Mouse (Mus musculus) embryo, embryonic 11 days (tissue): ENCODE results near the gene Fbn1.
"Not testable (repeated sequence)": the region's sequence is repeated elsewhere in the genome, so short reads cannot be mapped to it uniquely, and the experiment has no call there.

Experiments
- DNase-seq: peaks from one replicate; pipeline ENCODE4 v3.0.0-alpha.2; 2015

The Fbn1 gene

DNA sequence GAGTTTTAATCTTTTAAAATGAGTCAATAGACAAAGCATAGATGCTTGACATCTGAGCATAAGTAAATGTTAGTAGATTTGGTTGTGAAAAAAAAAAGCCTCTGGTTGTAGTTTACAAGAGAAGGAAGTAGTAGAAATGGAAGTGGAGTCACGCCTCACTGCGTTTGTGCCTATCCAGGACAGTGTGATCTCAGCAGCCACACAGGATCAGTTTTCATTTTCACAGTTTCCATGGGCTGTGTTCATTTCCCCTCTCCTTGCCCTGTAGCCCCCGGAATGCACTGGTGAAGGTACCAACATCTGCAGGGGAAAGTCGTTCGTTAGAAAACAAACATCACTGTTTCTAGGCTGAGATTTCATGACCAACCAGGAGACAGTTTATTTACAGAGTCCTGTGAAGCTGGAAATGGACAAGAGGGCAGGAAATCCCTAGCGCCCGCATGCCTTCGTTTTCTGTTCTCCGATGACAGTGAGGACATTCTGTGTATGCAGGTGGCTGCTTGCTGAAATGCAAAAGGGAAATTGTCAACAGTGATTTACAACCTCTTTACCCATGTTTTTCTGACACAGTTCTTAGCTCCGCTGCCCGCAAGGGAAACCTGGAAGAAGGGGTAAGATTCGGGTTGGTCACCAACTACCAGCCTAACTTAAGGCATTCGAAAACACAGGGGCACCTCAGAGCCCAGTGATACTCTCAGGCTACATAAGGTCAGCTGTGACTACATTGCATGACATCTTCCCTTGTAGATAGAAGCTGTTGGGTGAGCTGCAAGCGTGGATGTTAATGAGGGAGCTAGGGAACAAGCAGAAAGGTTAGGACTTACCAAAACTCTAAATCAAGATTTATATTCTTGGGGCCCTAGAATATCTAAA is 225.2 kb downstream of the Fbn1 start:
- peak; percentile 34 for DNase-seq

DNA sequence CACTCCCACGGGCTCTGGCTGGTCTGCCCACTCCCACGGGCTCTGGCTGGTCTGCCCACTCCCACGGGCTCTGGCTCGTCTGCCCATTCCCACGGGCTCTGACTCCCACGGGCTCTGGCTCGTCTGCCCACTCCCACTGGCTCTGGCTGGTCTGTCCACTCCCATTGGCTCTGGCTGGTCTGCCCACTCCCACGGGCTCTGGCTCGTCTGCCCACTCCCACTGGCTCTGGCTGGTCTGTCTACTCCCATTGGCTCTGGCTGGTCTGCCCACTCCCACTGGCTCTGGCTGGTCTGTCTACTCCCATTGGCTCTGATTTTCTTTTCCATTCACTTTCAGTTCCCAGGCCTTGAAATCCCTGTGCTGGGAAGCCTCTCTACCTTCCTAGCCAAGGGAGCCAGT is 227.8 kb downstream of the Fbn1 start:
- DNase-seq: not testable (repeated sequence)

DNA sequence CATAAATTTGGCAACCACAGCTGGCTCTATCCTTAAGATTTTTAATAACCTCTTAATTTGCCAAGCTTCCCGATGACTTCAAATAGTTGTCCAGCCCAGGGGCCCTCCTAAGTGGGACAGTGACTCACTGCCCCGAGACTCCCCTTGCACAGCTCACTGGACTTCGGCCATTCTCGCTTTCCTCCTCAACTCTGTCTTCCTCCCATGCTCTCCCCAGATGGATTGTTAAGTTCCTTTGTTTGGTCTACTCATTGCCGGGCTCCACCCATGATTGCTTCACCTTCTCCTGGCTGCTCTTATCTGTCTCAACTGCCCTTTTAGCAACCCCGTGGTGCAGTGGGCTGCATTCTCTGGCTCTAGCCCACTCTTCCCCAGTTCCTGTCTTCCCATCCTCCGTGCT is 229.3 kb downstream of the Fbn1 start:
- DNase-seq: no peak

DNA sequence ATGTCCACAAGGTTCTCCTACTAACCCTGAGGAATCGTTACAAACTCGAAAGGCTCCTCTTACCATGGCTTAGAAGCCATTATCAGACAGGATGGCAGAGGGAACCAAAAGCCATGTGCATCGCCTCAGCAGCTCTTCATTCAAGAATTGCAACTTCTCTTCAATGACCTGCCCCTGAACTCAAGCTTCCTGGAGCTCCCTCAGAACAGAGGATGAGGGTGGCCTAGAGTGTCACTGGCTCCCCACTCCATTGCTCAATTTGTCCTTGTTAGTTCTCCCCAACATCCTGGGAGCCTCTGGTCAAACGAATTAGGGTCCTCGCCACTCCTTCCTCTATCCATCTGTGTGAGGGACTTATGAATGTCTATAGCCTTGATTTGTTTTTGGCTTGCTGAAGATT is 231.1 kb downstream of the Fbn1 start:
- no peak for DNase-seq

DNA sequence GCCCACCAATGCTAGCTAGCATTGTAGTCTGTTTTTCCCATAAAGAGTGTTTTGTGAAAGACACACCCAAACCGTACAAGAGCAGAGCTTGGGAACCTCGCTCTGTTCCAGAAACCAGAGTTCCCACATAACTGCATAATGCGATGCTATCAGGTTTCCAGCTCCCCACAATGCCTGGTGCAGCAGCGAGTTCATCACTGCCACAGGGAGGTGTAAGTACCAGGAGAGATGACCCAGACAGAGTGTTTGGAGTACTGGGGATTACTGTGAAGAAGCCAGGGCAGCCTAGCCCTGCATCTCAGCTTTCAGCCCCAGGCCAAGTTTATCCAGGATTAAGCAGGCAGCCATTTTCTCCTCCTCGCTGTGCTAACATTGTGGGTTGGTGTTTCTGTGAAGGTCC is 232.2 kb downstream of the Fbn1 start:
- DNase-seq: peak; percentile 29

DNA sequence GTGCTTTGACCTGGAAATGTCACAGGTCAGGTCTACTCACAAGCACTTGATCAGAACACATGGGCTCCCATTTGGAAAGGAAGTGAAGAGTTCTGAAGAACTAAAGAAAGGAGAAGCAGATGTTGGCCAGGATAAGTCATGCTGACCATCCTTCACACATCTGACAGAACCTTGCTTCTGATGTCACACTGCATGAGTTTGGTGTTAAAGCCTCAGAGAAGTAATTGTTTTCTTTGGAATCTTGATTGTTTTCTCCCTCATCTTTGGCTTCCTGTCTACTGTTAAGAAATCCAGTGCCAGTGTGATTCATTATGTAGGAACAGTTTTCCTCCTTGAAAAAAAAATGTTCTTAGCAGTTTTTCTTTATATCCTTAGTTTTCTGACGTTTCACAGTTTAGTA is 238.9 kb downstream of the Fbn1 start:
- DNase-seq: no peak

DNA sequence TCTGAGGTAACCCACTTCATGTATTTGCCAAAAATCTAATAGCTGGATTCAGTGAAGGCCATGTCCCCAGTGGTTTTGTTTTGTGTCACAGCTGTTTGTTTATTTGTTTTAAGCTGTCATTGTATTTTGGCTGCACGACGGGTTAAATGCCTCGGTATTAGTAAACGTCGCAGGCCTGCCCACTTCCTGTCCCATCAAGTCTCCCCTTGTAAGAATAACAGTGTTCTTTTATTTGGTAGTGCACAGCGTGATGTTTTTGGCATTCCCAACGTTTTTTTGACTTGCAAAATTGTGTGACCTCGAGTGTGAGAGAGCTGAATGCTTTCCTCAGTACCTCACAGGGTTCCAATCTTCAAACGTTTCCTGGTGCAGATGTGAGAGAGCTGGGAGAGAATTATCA is 244.0 kb downstream of the Fbn1 start:
- no peak for DNase-seq

DNA sequence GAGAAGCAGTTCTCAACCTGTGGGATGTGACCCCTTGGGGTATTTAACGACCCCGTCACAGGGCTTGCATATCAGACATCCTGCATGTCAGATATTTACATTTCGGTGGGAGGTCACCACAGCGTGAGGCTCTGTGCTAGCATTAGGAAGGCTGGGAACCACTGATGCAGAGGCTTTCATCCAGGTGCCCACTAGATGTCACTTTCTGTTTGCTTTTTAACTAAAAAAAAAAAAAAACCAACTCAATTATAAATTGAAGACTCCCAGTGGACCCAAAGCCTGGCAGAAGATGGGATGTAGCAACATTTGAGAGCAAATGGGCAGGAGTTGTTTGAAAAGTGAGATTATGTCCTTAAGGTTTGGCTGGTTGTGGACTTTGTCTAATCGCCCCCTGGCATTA is 244.7 kb downstream of the Fbn1 start:
- DNase-seq: peak; percentile 71

DNA sequence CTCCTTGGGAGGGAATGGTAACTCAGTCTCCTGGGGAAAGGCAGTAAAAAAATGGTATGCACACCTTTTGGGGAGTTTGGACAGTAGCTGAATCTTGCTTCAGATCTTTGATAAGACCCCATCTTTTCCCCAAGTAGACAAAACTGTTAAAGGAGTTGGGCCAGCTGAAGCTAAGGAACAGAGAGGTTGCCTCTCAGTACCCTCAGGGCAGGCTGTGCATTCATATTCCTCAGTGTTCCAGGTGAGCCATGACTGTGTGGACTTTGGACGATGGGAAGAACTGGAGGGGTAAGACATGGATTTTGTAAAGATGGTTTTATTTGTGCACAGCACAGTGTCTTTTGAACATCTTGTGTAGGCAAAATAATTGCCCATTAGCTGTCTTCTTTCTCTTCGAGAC is 247.5 kb downstream of the Fbn1 start:
- DNase-seq: no peak

DNA sequence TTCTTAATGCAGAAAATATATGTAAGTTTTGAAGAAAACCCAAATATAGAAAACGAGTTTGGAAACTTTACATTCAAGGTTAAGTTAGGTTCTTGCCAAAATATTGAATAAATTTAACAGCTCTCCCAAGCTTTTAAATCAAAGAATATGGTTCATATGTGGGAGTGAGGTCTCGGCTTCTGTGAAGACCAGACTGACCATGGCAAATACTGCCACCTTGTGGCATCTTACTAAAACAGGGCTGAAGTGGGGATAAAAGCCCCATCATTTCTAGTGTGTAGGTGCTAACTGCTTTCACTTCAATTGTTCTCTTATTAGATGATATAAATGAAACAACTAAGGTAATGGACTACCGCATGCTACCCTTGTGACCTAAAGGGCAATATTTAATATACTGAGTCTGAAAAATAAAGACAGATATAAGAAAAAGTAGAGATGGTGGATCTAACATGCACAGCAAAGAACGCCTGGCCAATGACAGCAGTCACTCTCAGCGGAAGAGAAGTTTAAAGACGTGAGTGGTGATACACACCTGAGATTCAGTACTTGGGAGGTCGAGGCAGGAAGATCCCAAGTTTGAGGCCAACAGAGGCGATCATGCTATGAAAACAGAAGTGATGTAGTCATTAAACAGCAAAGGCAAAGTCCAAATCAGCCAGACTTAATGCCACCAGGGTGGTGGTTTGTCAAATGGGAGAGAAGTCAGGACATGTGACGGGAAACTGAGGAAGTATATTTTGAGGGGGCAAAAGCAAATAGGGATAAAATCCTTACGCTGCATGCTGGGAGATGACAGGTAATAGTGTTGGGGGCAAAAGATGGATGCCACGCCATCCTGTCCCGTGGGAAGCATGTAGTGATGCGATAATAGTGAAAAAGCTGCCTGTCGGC is 248.3 kb downstream of the Fbn1 start:
- DNase-seq: peak; percentile 69

DNA sequence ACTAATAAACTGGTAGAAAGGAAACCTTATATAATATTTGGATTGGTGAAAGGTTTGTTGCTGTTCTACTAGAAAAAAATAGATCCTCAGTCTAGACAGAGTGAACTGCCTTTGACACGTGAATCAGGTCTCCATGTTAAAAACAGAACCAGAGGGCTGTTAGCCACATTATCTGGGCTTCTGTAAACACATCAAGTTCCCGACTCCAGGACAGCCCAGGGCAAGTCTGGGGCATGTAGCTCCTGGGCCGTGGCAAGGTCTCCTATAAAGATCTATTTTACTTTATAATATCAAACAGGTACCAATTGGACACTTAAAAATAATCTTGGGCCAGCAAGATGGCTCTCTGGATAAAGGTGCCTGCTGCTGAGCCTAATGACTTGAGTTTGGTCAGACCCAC is 251.9 kb downstream of the Fbn1 start:
- DNase-seq: no peak

DNA sequence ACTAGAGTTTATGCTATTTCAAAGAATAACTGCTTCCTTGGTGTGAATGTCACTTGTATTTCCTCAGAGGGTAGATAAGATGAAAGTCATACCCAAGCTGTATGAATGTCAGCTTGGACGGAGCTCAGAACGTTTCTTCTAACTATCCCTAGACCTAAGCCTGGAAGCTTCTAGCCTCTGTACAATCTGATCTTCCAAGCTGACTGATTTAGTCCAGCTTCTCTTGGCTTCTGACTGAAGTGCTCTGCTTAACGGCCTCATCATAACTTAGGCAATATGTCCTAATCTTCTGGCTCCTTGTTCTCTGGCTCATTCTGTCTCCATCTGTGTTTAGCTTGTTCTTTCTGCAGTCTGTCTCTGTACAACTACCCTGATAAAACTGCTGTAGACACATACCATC is 253.2 kb downstream of the Fbn1 start:
- no peak for DNase-seq

DNA sequence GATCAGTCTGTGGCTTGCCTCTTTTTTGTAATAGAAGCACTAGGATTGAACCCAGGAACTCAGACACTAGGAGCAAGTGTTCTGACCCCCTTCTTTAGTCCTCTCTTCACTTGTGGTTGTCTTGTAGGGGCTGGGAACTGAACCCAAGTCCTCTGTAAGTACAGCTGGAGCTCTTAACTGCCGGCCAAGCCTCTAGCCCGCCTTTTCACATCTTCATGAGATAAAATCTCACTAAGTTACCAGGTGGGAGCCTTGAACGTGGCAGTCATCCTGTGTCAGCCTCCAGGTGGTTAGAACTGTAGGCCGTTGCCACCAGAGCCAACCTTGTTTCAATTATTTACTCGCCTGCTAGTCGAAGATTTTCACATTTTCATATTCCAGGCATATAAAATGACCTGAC is 254.1 kb downstream of the Fbn1 start:
- no peak for DNase-seq

DNA sequence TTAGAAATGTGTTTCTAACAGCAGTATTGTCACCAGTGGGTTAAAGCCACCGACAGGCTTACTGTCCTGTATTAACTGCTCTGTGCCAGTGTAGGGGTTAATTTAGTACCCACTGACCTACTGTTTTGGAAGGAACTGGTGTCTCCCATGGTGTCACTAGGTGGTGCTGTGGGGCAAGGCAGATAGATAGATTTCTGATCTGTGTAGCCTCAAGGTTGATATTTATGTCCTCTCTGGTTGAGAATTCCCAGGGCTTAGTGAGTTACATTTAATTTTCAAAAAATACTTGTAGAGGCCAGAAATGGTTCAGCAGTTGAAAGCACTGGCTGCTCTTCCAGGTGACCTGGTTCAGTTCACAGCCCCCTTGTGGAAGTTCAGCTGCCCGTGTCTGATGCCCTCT is 255.5 kb downstream of the Fbn1 start:
- peak; percentile 55 for DNase-seq

DNA sequence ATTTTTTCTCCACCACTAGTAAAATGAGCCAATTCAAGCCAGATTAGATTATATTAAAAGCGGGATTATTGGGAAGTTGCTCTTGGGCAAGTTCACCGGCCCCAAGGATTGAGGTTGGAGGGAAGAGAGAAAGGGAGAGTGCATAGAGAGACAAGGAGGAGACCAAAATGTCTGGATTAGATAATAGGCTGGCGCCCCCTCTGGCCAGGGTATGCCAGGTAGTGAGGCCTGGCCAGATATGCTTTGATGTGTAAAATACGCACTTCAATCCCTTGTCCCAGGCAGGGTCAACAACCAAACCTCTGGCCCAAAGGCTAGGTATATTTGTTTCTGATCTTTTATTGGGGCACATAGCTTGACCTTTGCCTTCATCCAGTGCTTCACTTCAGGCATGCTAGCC is 256.0 kb downstream of the Fbn1 start:
- DNase-seq: no peak
